Mouse (Mus musculus) kidney, adult 2 months (tissue): ENCODE data around the gene Myo1b. TPM values are rescaled to one million over a fixed set of nuclear protein-coding genes. Genes with fewer than 3 reads are reported as not detected.

Experiments
- DNase-seq: peaks from one replicate; pipeline ENCODE4 v3.0.0; 2021
- H3K27ac ChIP-seq: fragments of 200-500 bp; 2 replicates; pipeline ENCODE4 v1.5.1; 2012; ENCODE audit warnings: low read depth, low read length, control low read depth, inconsistent platforms; ENCODE audit not compliant: insufficient read depth
- H3K27me3 ChIP-seq: fragments of 200-500 bp; replicated peaks from 2 replicates; pipeline ENCODE4 v1.6.1; 2012; ENCODE audit warnings: mild to moderate bottlenecking, moderate library complexity, low read length, inconsistent platforms; ENCODE audit not compliant: control insufficient read depth, insufficient read depth
- H3K36me3 ChIP-seq: fragments of 200-500 bp; 2 replicates; pipeline ENCODE4 v1.6.1; 2012; ENCODE audit warnings: mild to moderate bottlenecking, moderate library complexity, low read length, inconsistent platforms; ENCODE audit not compliant: control insufficient read depth, insufficient read depth
- H3K4me1 ChIP-seq: fragments of 200-500 bp; 2 replicates; pipeline ENCODE4 v1.6.1; 2011; ENCODE audit warnings: low read length; ENCODE audit not compliant: control insufficient read depth, insufficient read depth
- H3K4me3 ChIP-seq: fragments of 200-500 bp; 2 replicates; pipeline ENCODE4 v1.5.1; 2011; ENCODE audit warnings: mild to moderate bottlenecking, low read depth, low read length, control low read depth; ENCODE audit not compliant: insufficient read depth
- CTCF ChIP-seq: fragments of 200-500 bp; conservative IDR thresholded peaks from 2 replicates; pipeline ENCODE4 v1.5.1; 2011; ENCODE audit warnings: low read depth, mild to moderate bottlenecking, control low read depth, low read length, moderate library complexity, mixed read lengths; ENCODE audit not compliant: insufficient read depth, insufficient read length
- POLR2A ChIP-seq: fragments of 200-500 bp; IDR thresholded peaks from one replicate; pipeline ENCODE4 v1.6.1; 2011; ENCODE audit warnings: low read depth, low read length, control low read depth
- WGBS: fragments of 180-500 bp; shearing (Covaris S2); methylation state at CpG from one replicate; pipeline ENCODE4 v1.1.7; 2018; 5-methylcytosine and 5-hydroxymethylcytosine counted together
- polyA plus RNA-seq: library from polyadenylated mRNA; depleted of rRNA; stranded (reverse); fragments of >200 nt; gene quantifications from 2 replicates; pipeline ENCODE4 v1.2.3, GENCODE M21; 2012

Gene Myo1b
- polyA plus RNA-seq, 1 experiment, result 5.8 TPM

DNA sequence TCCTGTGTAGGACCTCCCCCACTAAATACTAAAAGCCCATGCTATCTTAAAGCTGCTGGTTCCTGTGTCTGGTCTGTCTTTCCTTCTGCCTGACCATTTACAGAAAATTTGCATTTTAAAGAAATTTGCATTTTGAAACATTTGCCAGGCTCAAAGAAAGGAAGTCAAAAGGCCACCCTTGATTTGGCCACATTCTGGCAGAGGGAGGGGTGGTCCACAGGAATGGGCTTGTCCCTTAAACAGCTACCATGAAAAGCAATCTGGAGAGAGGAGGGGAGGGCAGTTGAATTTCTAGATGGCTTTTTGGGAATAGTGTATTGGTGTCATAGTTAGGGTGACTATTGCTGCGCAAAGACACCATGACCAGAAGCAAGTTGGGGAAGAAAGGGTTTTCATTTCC lies 173.3 kb downstream of the Myo1b start:
- H3K4me3 ChIP-seq, result no peak overlapping the region
- DNase-seq, result no peak
- WGBS, result 97% methylated on average over 1 of the region's 1 CpGs
- TF ChIP-seq CTCF (no peak), POLR2A (no peak)
- H3K27me3 ChIP-seq, result no peaks in the 10 kb centered on the region
- H3K36me3 ChIP-seq, result no peaks in the 10 kb centered on the region
- H3K4me1 ChIP-seq, result no peaks in the 10 kb centered on the region
- no peak overlapping the region for H3K27ac ChIP-seq

- 63% methylated on average over 10 of the region's 10 CpGs for WGBS
These were observed 175.1 kb downstream of the Myo1b start for GRCm38 (mm10) chr1:51740626-51741231.

GRCm38 (mm10) chr1:51739252-51739852 lies 176.5 kb downstream of the Myo1b start:
- TF ChIP-seq POLR2A, result no peak
- no peak for TF ChIP-seq CTCF
- H3K27me3 ChIP-seq, result no peaks in the 10 kb centered on the region
- DNase-seq, result no peak
- H3K36me3 ChIP-seq, result no peaks in the 10 kb centered on the region
- WGBS, result 76% methylated on average over 5 of the region's 5 CpGs
- no peaks in the 10 kb centered on the region for H3K4me1 ChIP-seq
- H3K27ac ChIP-seq, result no peak overlapping the region
- H3K4me3 ChIP-seq, result no peak overlapping the region

More at GRCm38 (mm10) chr1:51740626-51741231, 175.1 kb downstream of the Myo1b start:
- no peak overlapping the region for H3K4me3 ChIP-seq
- DNase-seq, result peak; percentile 61
- H3K27ac ChIP-seq, result peak overlapping the region; percentile 96
- H3K4me1 ChIP-seq, result no peaks in the 10 kb centered on the region
- TF ChIP-seq POLR2A (no peak), CTCF (no peak)
- no peaks in the 10 kb centered on the region for H3K27me3 ChIP-seq
- no peaks in the 10 kb centered on the region for H3K36me3 ChIP-seq

GRCm38 (mm10) chr1:51736822-51737221 lies 179.0 kb downstream of the Myo1b start:
- Histone ChIP-seq H3K36me3 (no peaks in the 10 kb centered on the region), H3K4me1 (no peaks in the 10 kb centered on the region), H3K27me3 (no peaks in the 10 kb centered on the region), H3K27ac (peak overlapping the region; percentile 29; the same call in 1 of the 2 replicates), H3K4me3 (no peak overlapping the region)
- no peak for TF ChIP-seq CTCF
- no peak for TF ChIP-seq POLR2A
- peak; percentile 54 for DNase-seq
- WGBS, result 75% methylated on average over 2 of the region's 2 CpGs

DNA sequence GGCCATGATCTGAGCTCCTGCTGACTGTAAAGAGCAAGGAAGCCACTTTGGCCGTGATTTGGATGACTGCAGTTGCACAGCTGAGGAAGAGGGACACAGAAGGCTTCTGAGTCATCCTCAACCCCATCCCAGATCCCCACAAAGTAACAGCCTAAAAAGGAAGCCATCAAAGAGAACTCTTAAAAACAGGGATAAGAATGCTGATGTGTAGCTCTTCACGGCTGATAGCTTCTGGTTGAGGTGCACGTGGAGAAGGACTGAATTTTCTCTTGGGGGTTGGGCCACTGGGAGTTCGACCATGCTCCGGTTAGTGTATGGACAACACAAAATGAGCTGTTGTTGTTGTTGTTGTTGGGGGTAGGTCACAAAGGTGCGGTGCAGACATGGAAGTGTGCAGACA lies 181.2 kb downstream of the Myo1b start:
- 72% methylated on average over 6 of the region's 6 CpGs for WGBS
- Histone ChIP-seq H3K4me1 (no peaks in the 10 kb centered on the region), H3K4me3 (no peak overlapping the region), H3K27ac (no peak overlapping the region), H3K27me3 (no peaks in the 10 kb centered on the region), H3K36me3 (no peaks in the 10 kb centered on the region)
- TF ChIP-seq CTCF, result no peak
- no peak for TF ChIP-seq POLR2A
- no peak for DNase-seq

- Histone ChIP-seq H3K36me3 (no peaks in the 10 kb centered on the region), H3K27me3 (no peaks in the 10 kb centered on the region), H3K4me3 (no peak overlapping the region), H3K4me1 (no peaks in the 10 kb centered on the region), H3K27ac (peak overlapping the region; percentile 52; the same call in 1 of the 2 replicates)
- TF ChIP-seq POLR2A (no peak), CTCF (no peak)
- WGBS, result 74% methylated on average over 1 of the region's 1 CpGs
- DNase-seq, result no peak
These were observed 186.5 kb downstream of the Myo1b start for GRCm38 (mm10) chr1:51729407-51729806.

DNA sequence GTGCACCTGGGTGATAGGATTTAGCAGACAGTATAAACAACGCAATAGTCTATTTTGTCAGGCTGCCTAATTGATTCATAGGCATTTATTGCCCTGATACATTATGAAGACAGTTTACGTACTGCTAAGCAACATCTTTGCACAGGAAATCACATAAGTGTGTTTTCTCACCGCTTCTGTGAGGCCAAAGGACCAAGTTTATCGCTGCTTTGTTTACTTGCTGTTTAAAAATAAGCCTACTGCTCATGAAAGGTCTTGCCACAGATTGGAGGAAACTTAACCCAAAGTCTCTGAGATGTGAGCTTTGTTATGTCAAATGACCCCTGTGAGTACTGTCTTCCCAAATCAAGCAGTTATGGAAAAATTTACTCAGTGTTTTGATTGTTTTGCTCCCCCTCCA lies 187.1 kb downstream of the Myo1b start:
- TF ChIP-seq POLR2A (no peak), CTCF (no peak)
- no peak overlapping the region; the same call in 1 of the 2 replicates for H3K27ac ChIP-seq

More for the DNA sequence above, 187.1 kb downstream of the Myo1b start:
- Histone ChIP-seq H3K4me1 (no peaks in the 10 kb centered on the region), H3K36me3 (no peaks in the 10 kb centered on the region), H3K27me3 (no peaks in the 10 kb centered on the region), H3K4me3 (no peak overlapping the region)
- 73% methylated on average over 4 of the region's 4 CpGs for WGBS
- DNase-seq, result peak; percentile 45
